Comparison of ENCODE assay signal across 8 mouse cellular contexts in the genomic region with DNA sequence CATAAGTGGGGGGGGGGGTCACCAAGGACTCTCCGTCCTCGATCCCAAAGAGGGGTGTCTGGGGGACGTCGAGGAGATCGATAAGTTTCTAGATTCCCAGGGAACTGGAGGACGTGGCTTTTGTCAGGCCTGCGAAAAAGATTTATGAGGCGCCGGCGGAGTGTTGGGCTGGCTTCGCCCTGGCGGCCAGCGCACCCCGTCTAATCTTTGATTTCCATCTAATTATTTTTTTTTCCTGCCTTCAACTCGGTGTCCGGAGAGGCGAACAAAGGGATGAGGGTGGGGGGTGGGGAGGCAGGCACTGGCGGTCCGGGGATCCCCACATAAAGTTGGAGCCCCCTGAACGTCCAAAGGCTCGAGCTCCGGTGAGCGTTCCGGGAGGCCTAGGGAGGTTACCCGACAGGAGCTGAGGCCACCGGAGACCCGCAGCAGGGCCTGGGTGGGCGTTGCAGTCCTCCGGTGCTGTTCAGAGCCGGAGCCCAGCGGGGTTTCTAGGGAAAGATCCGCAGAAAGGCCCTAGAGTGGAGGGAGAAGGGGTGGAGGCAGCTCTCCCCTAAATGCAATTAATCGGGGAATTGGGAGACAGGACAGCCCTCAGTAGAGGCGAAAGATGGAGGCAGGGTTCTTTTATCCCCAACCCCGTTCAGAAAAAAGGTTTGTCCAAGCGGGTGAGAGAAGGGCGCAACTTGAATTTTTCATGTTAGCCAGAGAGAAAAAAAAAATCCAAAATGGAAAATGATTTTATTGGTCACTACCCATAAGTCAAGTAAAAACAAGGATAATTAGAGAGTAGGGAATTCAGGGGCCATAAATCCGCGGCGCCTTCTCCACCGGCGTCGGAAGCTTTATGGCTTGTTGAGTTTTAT. TPM values are rescaled to one million over a fixed set of nuclear protein-coding genes. Genes with fewer than 3 reads are reported as not detected.
A peak's percentile ranks its signal among the peaks of the same experiment; 100 is the strongest.
DNase-seq lines count a peak whose midpoint lies in the region; ATAC-seq lines count a peak whose summit lies in the region.

No protein-coding gene starts in this region.

- DNase-seq in adrenal gland, adult (ENCODE audit: inconsistent age in 2 of 2, low spot score in 1 of 2): peak; percentile 59 to 85
- no peak for DNase-seq in adrenal gland, postnatal 4 days (ENCODE audit: low spot score in 2 of 2)
- peak; percentile 65 for DNase-seq in adrenal gland, postnatal 14 days
- DNase-seq in kidney, postnatal 10 days: peak; percentile 69
- peak; percentile 63 for DNase-seq in midbrain, embryonic 10.5 days (ENCODE audit: low spot score)
- DNase-seq in B cell, adult 2 months: no peak

- H3K27ac ChIP-seq in heart, embryonic 13.5 days (replicated peaks): peak overlapping the region; percentile 97
- H3K27ac ChIP-seq in midbrain, embryonic 10.5 days (replicated peaks): peak overlapping the region; percentile 100

- H3K9ac ChIP-seq in heart, embryonic 13.5 days: peak overlapping the region; percentile 96

- peaks cover 63% of the 10 kb centered on the region for H3K4me1 ChIP-seq in heart, embryonic 13.5 days
- H3K4me1 ChIP-seq in midbrain, embryonic 10.5 days: peaks cover 64% of the 10 kb centered on the region

- H3K9me3 ChIP-seq in heart, embryonic 13.5 days: no peaks in the 10 kb centered on the region
- H3K9me3 ChIP-seq in midbrain, embryonic 10.5 days (replicated peaks): no peaks in the 10 kb centered on the region

- WGBS in heart, embryonic 13.5 days: 2% methylated on average over 43 of the region's 43 CpGs
- under 1% methylated on average over 43 of the region's 43 CpGs for WGBS in midbrain, embryonic 10.5 days

- ATAC-seq in heart, embryonic 13.5 days (ENCODE audit: extremely low read depth, insufficient number of reproducible peaks, low FRiP score, low TSS enrichment): no peak
- no peak for ATAC-seq in megakaryocyte-erythroid progenitor cell, adult 5-6 weeks (replicated peaks; ENCODE audit: low FRiP score, low TSS enrichment, poor library complexity, severe bottlenecking)

- H3K27me3 ChIP-seq in heart, embryonic 13.5 days (replicated peaks): no peaks in the 10 kb centered on the region
- no peaks in the 10 kb centered on the region; the same call in 1 of the 2 replicates for H3K27me3 ChIP-seq in midbrain, embryonic 10.5 days (ENCODE audit: low read depth, poor library complexity, severe bottlenecking)

- H3K36me3 ChIP-seq in heart, embryonic 13.5 days: peaks cover 10% of the 10 kb centered on the region; the same call in 1 of the 2 replicates
- H3K36me3 ChIP-seq in midbrain, embryonic 10.5 days: peaks cover 22% of the 10 kb centered on the region

- peak overlapping the region; percentile 73 for H3K4me3 ChIP-seq in heart, embryonic 13.5 days
- peak overlapping the region; percentile 96 for H3K4me3 ChIP-seq in midbrain, embryonic 10.5 days

- peak overlapping the region; percentile 99 for H3K4me2 ChIP-seq in heart, embryonic 13.5 days

RNA-seq across cellular contexts. Expression of gene Slc38a10, which starts 36.3 kb away (rescaled TPM):
- total RNA-seq in adrenal gland, postnatal 4 days (2021): 100 to 1,000 TPM; 132 to 147 TPM
- 105 and 115 TPM in 2 replicates for total RNA-seq in adrenal gland, postnatal 14 days (2021)
- polyA plus RNA-seq in heart, embryonic 13.5 days (2015; fragmentation: Nextera tagmentation; extraction: Ambion mirVana): 83.7 and 88.0 TPM in 2 replicates
- polyA plus RNA-seq in midbrain, embryonic 10.5 days (2016; fragmentation: Nextera tagmentation; extraction: Ambion mirVana): 87.1 and 97.9 TPM in 2 replicates
- total RNA-seq in megakaryocyte-erythroid progenitor cell, adult 5-6 weeks (2014; fragmentation: Nextera tagmentation): 47.0 and 56.6 TPM in 2 replicates
- total RNA-seq in megakaryocyte-erythroid progenitor cell, adult 5-6 weeks (2017): 33.2 and 37.4 TPM in 2 replicates

RNA-seq across cellular contexts. Expression of gene Bahcc1, which starts 45.3 kb away (rescaled TPM):
- 10 to 100 TPM; 25.3 to 26.7 TPM for total RNA-seq in adrenal gland, postnatal 4 days (2021)
- total RNA-seq in adrenal gland, postnatal 14 days (2021): 12.4 and 17.2 TPM in 2 replicates
- 4.4 and 5.2 TPM in 2 replicates for polyA plus RNA-seq in heart, embryonic 13.5 days (2015; fragmentation: Nextera tagmentation; extraction: Ambion mirVana)
- 14.3 and 16.6 TPM in 2 replicates for polyA plus RNA-seq in midbrain, embryonic 10.5 days (2016; fragmentation: Nextera tagmentation; extraction: Ambion mirVana)
- 25.6 and 30.1 TPM in 2 replicates for total RNA-seq in megakaryocyte-erythroid progenitor cell, adult 5-6 weeks (2014; fragmentation: Nextera tagmentation)
- total RNA-seq in megakaryocyte-erythroid progenitor cell, adult 5-6 weeks (2017): 6.7 and 7.0 TPM in 2 replicates

Comparison
In these comparisons a context has a peak if more than half of its experiments do, and no peak if none do; other contexts are left out.
1. DNase-seq: peak in adrenal gland, adult (2 of 2), adrenal gland, postnatal 14 days (single experiment), kidney, postnatal 10 days (single experiment) and midbrain, embryonic 10.5 days (single experiment); none in adrenal gland, postnatal 4 days (0 of 2) and B cell, adult 2 months (0 of 2).